Mouse (Mus musculus) cerebellum, adult 2 months (tissue): Measurements from ENCODE around the gene Cort.

ENCODE experiments used
- CTCF ChIP-seq: fragments of 200-500 bp; IDR thresholded peaks from 2 replicates; pipeline ENCODE4 v1.5.1; 2011; ENCODE audit warnings: low read depth, mild to moderate bottlenecking, control low read depth, low read length, moderate library complexity, borderline replicate concordance; ENCODE audit not compliant: insufficient read depth
- POLR2A ChIP-seq: fragments of 200-500 bp; IDR thresholded peaks from 2 replicates; pipeline ENCODE4 v1.6.1; 2011; ENCODE audit warnings: low read length, control low read depth, borderline replicate concordance; ENCODE audit not compliant: insufficient read depth

- TF ChIP-seq CTCF (no peak), POLR2A (no peak)
Measured at GRCm38 (mm10) chr4:149172083-149172482, 45.5 kb upstream of the Cort start.
